Mouse (Mus musculus) heart, adult 2 months (tissue): ENCODE measurements around the gene Terb1.

ENCODE experiments used
- CTCF ChIP-seq: fragments of 200-600 bp; IDR thresholded peaks from 2 replicates; pipeline ENCODE4 v1.8.1; 2022; ENCODE audit warnings: antibody characterized with exemption, mild to moderate bottlenecking, moderate library complexity
- POLR2A ChIP-seq: fragments of 200-500 bp; IDR thresholded peaks from 2 replicates; pipeline ENCODE4 v1.6.1; 2011; ENCODE audit warnings: mild to moderate bottlenecking, low read depth, low read length, control low read depth; ENCODE audit not compliant: insufficient read depth

GRCm38 (mm10) chr8:104406340-104407128, 103.2 kb downstream of the Terb1 start:
- TF ChIP-seq POLR2A = no peak
- TF ChIP-seq CTCF = no peak
